Mouse (Mus musculus): ENCODE measurements around the gene Peli3.

Gene Peli3

GRCm38 (mm10) chr19:4883961-4884360, 59.0 kb downstream of the Peli3 start:
- peaks cover 1% of the 10 kb centered on the region for H3K36me3 ChIP-seq (ENCODE audit: control insufficient read depth, insufficient read depth, low read length, poor library complexity, severe bottlenecking)
- H3K27me3 ChIP-seq (ENCODE audit: control insufficient read depth, insufficient read depth, low read length, poor library complexity, severe bottlenecking), result no peaks in the 10 kb centered on the region
- DNase-seq (ENCODE audit: low read depth, low spot score), result no peak
